Mouse (Mus musculus): ENCODE measurements around the gene Mtch1. TPM values are rescaled to one million over a fixed set of nuclear protein-coding genes. Genes with fewer than 3 reads are reported as not detected.

The Mtch1 gene
- polyA plus RNA-seq, 1 experiment, result 479 TPM

GRCm38 (mm10) chr17:29282216-29282952 is 65.3 kb downstream of the Mtch1 start:
- 44% methylated on average over 21 of the region's 21 CpGs for WGBS
- Histone ChIP-seq H3K4me3 (replicated peaks; ENCODE audit: insufficient read depth, low read depth, low read length) (no peak overlapping the region), H3K27me3 (ENCODE audit: control insufficient read depth, insufficient read depth, low read length) (no peaks in the 10 kb centered on the region), H3K4me1 (ENCODE audit: control insufficient read depth, insufficient read depth, low read length) (peaks cover 2% of the 10 kb centered on the region; the same call in 1 of the 2 replicates), H3K27ac (ENCODE audit: insufficient read depth, low read length) (no peak overlapping the region)
- TF ChIP-seq POLR2A (IDR thresholded peaks at IDR 0.05; ENCODE audit: borderline replicate concordance, insufficient read depth, low read length) (no peak), CTCF (IDR thresholded peaks at IDR 0.05; ENCODE audit: borderline replicate concordance, insufficient read depth, low read depth, low read length) (no peak)
- DNase-seq, result no peak

Other genes with a start within 250 kb of the Mtch1 start
- gene Rab44, start 233.8 kb downstream of the Mtch1 start, polyA plus RNA-seq (2012; rRNA removed), result 0.32 and 0.47 TPM in 2 replicates
- gene Cpne5, start 109.8 kb downstream of the Mtch1 start, polyA plus RNA-seq (2012; rRNA removed), result 7.5 and 8.4 TPM in 2 replicates
- 25.1 and 25.3 TPM in 2 replicates for gene Ppil1, start 83.7 kb downstream of the Mtch1 start, polyA plus RNA-seq (2012; rRNA removed)
- gene BC004004, start 79.1 kb downstream of the Mtch1 start, polyA plus RNA-seq (2012; rRNA removed), result 102 and 111 TPM in 2 replicates
- gene Pi16, start 30.3 kb downstream of the Mtch1 start, polyA plus RNA-seq (2012; rRNA removed), result 0.75 and 1.0 TPM in 2 replicates
- 5.5 and 5.9 TPM in 2 replicates for gene Fgd2, start 13.0 kb upstream of the Mtch1 start, polyA plus RNA-seq (2012; rRNA removed)
- 10.5 and 10.9 TPM in 2 replicates for gene Pim1, start 142.8 kb upstream of the Mtch1 start, polyA plus RNA-seq (2012; rRNA removed)
- not detected in 2 replicates for gene Gm17657, start 201.7 kb upstream of the Mtch1 start, polyA plus RNA-seq (2012; rRNA removed)
- gene Tbc1d22b, start 201.9 kb upstream of the Mtch1 start, polyA plus RNA-seq (2012; rRNA removed), result 37.4 and 37.7 TPM in 2 replicates
- gene Tmem217, start 204.5 kb upstream of the Mtch1 start, polyA plus RNA-seq (2012; rRNA removed), result 0.76 and 1.2 TPM in 2 replicates

All from cerebellum, adult 2 months (tissue).